In the genomic region with DNA sequence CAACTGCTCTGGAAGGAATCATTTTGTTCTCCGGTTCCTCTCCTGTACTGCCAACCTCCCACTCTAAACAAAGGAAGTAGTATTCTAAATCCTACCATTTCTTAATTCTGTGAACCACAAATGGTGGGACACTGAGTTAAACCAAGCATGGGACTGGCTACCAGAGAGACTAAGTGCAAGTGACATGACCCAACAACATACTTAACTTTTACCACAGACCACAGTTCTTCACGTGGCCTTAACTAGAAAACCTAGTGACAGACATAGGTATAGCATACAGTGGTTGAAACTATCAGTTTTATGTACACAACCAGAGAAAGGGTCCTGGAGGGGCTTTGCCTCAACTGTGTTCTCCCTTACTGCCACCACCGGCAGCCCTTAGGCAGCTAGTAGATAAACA, we compare ENCODE assay signal across 28 mouse cellular contexts. TPM values are rescaled to one million over a fixed set of nuclear protein-coding genes. Genes with fewer than 3 reads are reported as not detected.
DNase-seq lines count a peak whose midpoint lies in the region; ATAC-seq lines count a peak whose summit lies in the region.
"Had no signal": no experiment of that assay in that cellular context is flagged by ENCODE, and none has a peak within 500 bp of the region (broad histone marks: within the 10 kb centered on the region; RNA-seq: fewer than 3 reads in every experiment).

No protein-coding gene starts in this region.

- H3K36me3 ChIP-seq in midbrain, embryonic 14.5 days (ENCODE audit: control insufficient read depth, insufficient read depth, low read length) = peaks cover 17% of the 10 kb centered on the region
- H3K36me3 ChIP-seq in hindbrain, embryonic 12.5 days = peaks cover 21% of the 10 kb centered on the region; the same call in 1 of the 2 replicates

- H3K27ac ChIP-seq in midbrain, embryonic 14.5 days (replicated peaks; ENCODE audit: low read depth, low read length) = no peak overlapping the region
- no peak overlapping the region for H3K27ac ChIP-seq in hindbrain, embryonic 12.5 days
- H3K27ac ChIP-seq: embryonic facial prominence, embryonic 10.5 days; embryonic facial prominence, embryonic 13.5 days; forebrain, embryonic 12.5 days; forebrain, embryonic 15.5 days; heart, embryonic 15.5 days; hindbrain, embryonic 10.5 days; hindbrain, embryonic 14.5 days; hindbrain, postnatal 0 days had no signal

- H3K9me3 ChIP-seq in midbrain, embryonic 14.5 days (ENCODE audit: control insufficient read depth, low read length) = no peaks in the 10 kb centered on the region
- no peaks in the 10 kb centered on the region for H3K9me3 ChIP-seq in hindbrain, embryonic 12.5 days (replicated peaks)
- H3K9me3 ChIP-seq: embryonic facial prominence, embryonic 10.5 days; embryonic facial prominence, embryonic 13.5 days; forebrain, embryonic 12.5 days; forebrain, embryonic 15.5 days; heart, embryonic 12.5 days; heart, embryonic 15.5 days; hindbrain, embryonic 10.5 days had no signal

- H3K9ac ChIP-seq in midbrain, embryonic 14.5 days (replicated peaks; ENCODE audit: low read length) = no peak overlapping the region
- H3K9ac ChIP-seq in hindbrain, embryonic 12.5 days = no peak overlapping the region
- H3K9ac ChIP-seq: embryonic facial prominence, embryonic 13.5 days; forebrain, embryonic 12.5 days; forebrain, embryonic 15.5 days; heart, embryonic 12.5 days; heart, embryonic 15.5 days; hindbrain, embryonic 14.5 days had no signal

- H3K4me3 ChIP-seq in midbrain, embryonic 14.5 days (replicated peaks; ENCODE audit: low read depth, low read length) = no peak overlapping the region
- no peak overlapping the region for H3K4me3 ChIP-seq in hindbrain, embryonic 12.5 days
- H3K4me3 ChIP-seq: embryonic facial prominence, embryonic 10.5 days; embryonic facial prominence, embryonic 13.5 days; erythroblast, embryonic 14.5 days; forebrain, embryonic 12.5 days; forebrain, embryonic 15.5 days; heart, embryonic 12.5 days; heart, embryonic 15.5 days; hindbrain, embryonic 10.5 days had no signal

- H3K27me3 ChIP-seq in midbrain, embryonic 14.5 days (ENCODE audit: control insufficient read depth, insufficient read depth, low read length) = no peaks in the 10 kb centered on the region
- H3K27me3 ChIP-seq in hindbrain, embryonic 12.5 days = no peaks in the 10 kb centered on the region
- H3K27me3 ChIP-seq: embryonic facial prominence, embryonic 13.5 days; forebrain, embryonic 12.5 days; forebrain, embryonic 15.5 days; heart, embryonic 12.5 days; heart, embryonic 15.5 days had no signal

- H3K4me1 ChIP-seq in midbrain, embryonic 14.5 days (ENCODE audit: control insufficient read depth, insufficient read depth, low read length) = no peaks in the 10 kb centered on the region
- H3K4me1 ChIP-seq in hindbrain, embryonic 12.5 days = no peaks in the 10 kb centered on the region
- H3K4me1 ChIP-seq: embryonic facial prominence, embryonic 10.5 days; forebrain, embryonic 12.5 days; heart, embryonic 12.5 days; hindbrain, embryonic 10.5 days had no signal

- peak; percentile 63; the same call in 1 of the 2 replicates for ATAC-seq in common myeloid progenitor, adult 5-6 weeks (replicated peaks; ENCODE audit: low read depth, poor library complexity, severe bottlenecking)
- ATAC-seq in megakaryocyte, adult 5-6 weeks (ENCODE audit: poor library complexity, severe bottlenecking) = 0 out of 2 replicates have a peak, but pooled peaks have one; percentile 24
- ATAC-seq in midbrain, embryonic 14.5 days (ENCODE audit: low FRiP score, low TSS enrichment) = no peak
- no peak for ATAC-seq in hindbrain, embryonic 12.5 days (ENCODE audit: low FRiP score)
- ATAC-seq: activated CD4-positive, CD25-positive, alpha-beta regulatory T cell, adult 4 months; CD4-positive, CD25-positive, alpha-beta regulatory T cell, adult 4 months; forebrain, embryonic 15.5 days; hindbrain, postnatal 0 days had no signal

- WGBS in midbrain, embryonic 14.5 days = 90% methylated on average over 3 of the region's 3 CpGs
- WGBS in hindbrain, embryonic 12.5 days = 84% methylated on average over 3 of the region's 3 CpGs

- DNase-seq in heart, adult 11 months = peak; percentile 69
- no peak for DNase-seq in heart, adult 8-10 months (ENCODE audit: low spot score)
- DNase-seq in yolk sac, embryonic 10.5 days (ENCODE audit: low spot score) = no peak
- DNase-seq in midbrain, embryonic 14.5 days = no peak
- DNase-seq: adrenal gland, adult 8-10 months; adrenal gland, postnatal 25 days; cerebellum, adult 18-20 months; cerebellum, adult 9-10 months; cerebellum, postnatal 14 days; embryo, embryonic 11 days; gastrocnemius, postnatal 25 days; heart, postnatal 10 days; heart, postnatal 36 days had no signal

- H3K4me2 ChIP-seq in midbrain, embryonic 14.5 days (ENCODE audit: low read length) = no peak overlapping the region
- H3K4me2 ChIP-seq in hindbrain, embryonic 12.5 days (replicated peaks) = no peak overlapping the region
- H3K4me2 ChIP-seq: embryonic facial prominence, embryonic 13.5 days; forebrain, embryonic 12.5 days; forebrain, embryonic 15.5 days; heart, embryonic 12.5 days; heart, embryonic 15.5 days; hindbrain, embryonic 14.5 days had no signal

RNA-seq across cellular contexts. Expression of gene Ndufv2, which starts 8.7 kb away (rescaled TPM):
- 1,000 to 10,000 TPM; 1,211 to 1,253 (median 1,225) TPM for total RNA-seq in heart, adult 8-10 months (2022)
- total RNA-seq in common myeloid progenitor, adult 5-6 weeks (2017) = 219 and 270 TPM in 2 replicates
- 170 and 198 TPM in 2 replicates for total RNA-seq in megakaryocyte, adult 5-6 weeks (2015)
- total RNA-seq in megakaryocyte, adult 5-6 weeks (2017) = 195 and 197 TPM in 2 replicates
- polyA plus RNA-seq in midbrain, embryonic 14.5 days (2014; fragmentation: Nextera tagmentation; extraction: Ambion mirVana) = 363 and 404 TPM in 2 replicates
- 265 and 282 TPM in 2 replicates for polyA plus RNA-seq in hindbrain, embryonic 12.5 days (2016; fragmentation: Nextera tagmentation; extraction: Ambion mirVana)

RNA-seq across cellular contexts. Expression of gene Ankrd12, which starts 15.8 kb away (rescaled TPM):
- total RNA-seq in heart, adult 8-10 months (2022) = 10 to 100 TPM; 20.7 to 29.5 (median 24.1) TPM
- 50.5 and 62.8 TPM in 2 replicates for total RNA-seq in common myeloid progenitor, adult 5-6 weeks (2017)
- total RNA-seq in megakaryocyte, adult 5-6 weeks (2015) = 27.6 and 37.3 TPM in 2 replicates
- total RNA-seq in megakaryocyte, adult 5-6 weeks (2017) = 38.4 and 56.5 TPM in 2 replicates
- 152 and 168 TPM in 2 replicates for polyA plus RNA-seq in midbrain, embryonic 14.5 days (2014; fragmentation: Nextera tagmentation; extraction: Ambion mirVana)
- 70.7 and 78.1 TPM in 2 replicates for polyA plus RNA-seq in hindbrain, embryonic 12.5 days (2016; fragmentation: Nextera tagmentation; extraction: Ambion mirVana)

RNA-seq across cellular contexts. Expression of gene Washc1, which starts 18.7 kb away (rescaled TPM):
- total RNA-seq in heart, adult 8-10 months (2022) = 10 to 100 TPM; 17.3 to 24.4 (median 19.3) TPM
- 25.9 and 27.5 TPM in 2 replicates for total RNA-seq in common myeloid progenitor, adult 5-6 weeks (2017)
- 14.5 and 19.1 TPM in 2 replicates for total RNA-seq in megakaryocyte, adult 5-6 weeks (2015)
- total RNA-seq in megakaryocyte, adult 5-6 weeks (2017) = 29.7 and 30.9 TPM in 2 replicates
- 36.2 and 41.4 TPM in 2 replicates for polyA plus RNA-seq in midbrain, embryonic 14.5 days (2014; fragmentation: Nextera tagmentation; extraction: Ambion mirVana)
- polyA plus RNA-seq in hindbrain, embryonic 12.5 days (2016; fragmentation: Nextera tagmentation; extraction: Ambion mirVana) = 38.5 and 39.9 TPM in 2 replicates

RNA-seq across cellular contexts. Expression of gene Ddx11, which starts 30.7 kb away (rescaled TPM):
- total RNA-seq in heart, adult 8-10 months (2022) = 1 to 10 TPM in 3 of 4 experiments, under 1 TPM in 1; 0.88 to 1.5 (median 1.2) TPM
- 17.1 and 25.4 TPM in 2 replicates for total RNA-seq in common myeloid progenitor, adult 5-6 weeks (2017)
- total RNA-seq in megakaryocyte, adult 5-6 weeks (2015) = 5.2 and 6.7 TPM in 2 replicates
- 9.8 and 11.1 TPM in 2 replicates for total RNA-seq in megakaryocyte, adult 5-6 weeks (2017)
- polyA plus RNA-seq in midbrain, embryonic 14.5 days (2014; fragmentation: Nextera tagmentation; extraction: Ambion mirVana) = 2.4 and 4.8 TPM in 2 replicates
- 19.4 and 20.2 TPM in 2 replicates for polyA plus RNA-seq in hindbrain, embryonic 12.5 days (2016; fragmentation: Nextera tagmentation; extraction: Ambion mirVana)

Comparison
In these comparisons a context has a peak if more than half of its experiments do, and no peak if none do; other contexts are left out.
1. ATAC-seq: peak in common myeloid progenitor, adult 5-6 weeks (single experiment) and megakaryocyte, adult 5-6 weeks (single experiment); none in midbrain, embryonic 14.5 days (single experiment) and hindbrain, embryonic 12.5 days (single experiment).